Mouse (Mus musculus): ENCODE results near the gene Vps26a. TPM values are rescaled to one million over a fixed set of nuclear protein-coding genes. Genes with fewer than 3 reads are reported as not detected.

Vps26a gene
- 10 to 100 TPM; 39.3 to 71.1 (median 57.3) TPM for total RNA-seq (2018; cell fraction: chromatin; rRNA removed)
- 100 to 1,000 TPM; 161 to 207 (median 187) TPM for total RNA-seq (2018; cell fraction: cytosol; rRNA removed)
- total RNA-seq (2018; cell fraction: nucleus; rRNA removed), result 100 to 1,000 TPM in 11 of 26 experiments, 10 to 100 TPM in 15; 61.6 to 159 (median 95.3) TPM
- polyA plus RNA-seq (2018), result 167 to 346 TPM (median 178 TPM) in 3 replicates

DNA sequence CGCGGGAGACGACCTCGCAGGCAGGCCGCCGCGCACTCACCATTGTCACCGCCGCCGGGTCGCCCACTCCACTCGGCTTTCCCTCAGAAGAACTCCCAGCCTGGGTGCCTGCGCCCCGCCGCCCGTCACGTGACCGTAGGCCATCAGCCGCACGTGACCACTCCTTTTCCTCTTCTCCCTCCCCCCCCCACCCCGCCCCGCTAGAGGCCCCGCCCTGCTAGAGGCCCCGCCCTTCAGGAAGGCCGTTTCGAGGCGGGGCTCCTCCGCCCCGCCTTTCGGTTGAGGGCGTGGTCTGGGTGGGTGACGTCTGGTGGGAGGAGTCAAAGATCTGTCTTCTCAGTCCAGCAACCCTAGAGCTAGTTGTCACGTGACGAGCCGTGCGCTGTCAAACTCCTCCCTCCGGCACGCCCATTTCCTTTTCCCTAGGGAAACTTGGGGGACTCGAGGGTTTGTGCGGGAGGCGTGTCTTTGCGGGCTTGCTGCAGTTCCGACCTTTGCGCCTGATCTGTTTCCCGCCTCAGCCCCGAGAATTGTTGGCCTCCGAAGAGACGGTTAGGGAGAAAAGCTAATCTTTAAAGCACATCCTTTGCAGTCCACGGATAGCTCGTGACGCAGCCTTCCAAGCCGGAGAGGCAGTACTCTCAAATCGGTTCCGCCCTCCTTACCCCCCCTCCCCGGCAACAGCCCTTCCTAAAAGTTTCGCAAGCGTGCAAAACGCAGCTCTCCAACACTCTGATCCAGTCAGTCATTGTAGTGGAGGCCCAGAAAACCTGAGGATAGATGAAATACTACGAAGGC lies at the start of gene Vps26a:
TSS of gene Vps26a (minus strand) at position 188 of the 798 bp plus-strand sequence.
- Histone ChIP-seq H3K79me2 (ENCODE audit: inconsistent target) (peaks cover 44% of the 10 kb centered on the region), H3K4me3 (ENCODE audit: inconsistent target) (peak within 1 kb of the TSS; percentile 82), H3K36me3 (ENCODE audit: inconsistent target) (no peaks in the 10 kb centered on the region), H3K27ac (peak within 1 kb of the TSS; percentile 87)
- under 1% methylated on average over 38 of the region's 59 CpGs for WGBS (ENCODE audit: missing documents)

DNA sequence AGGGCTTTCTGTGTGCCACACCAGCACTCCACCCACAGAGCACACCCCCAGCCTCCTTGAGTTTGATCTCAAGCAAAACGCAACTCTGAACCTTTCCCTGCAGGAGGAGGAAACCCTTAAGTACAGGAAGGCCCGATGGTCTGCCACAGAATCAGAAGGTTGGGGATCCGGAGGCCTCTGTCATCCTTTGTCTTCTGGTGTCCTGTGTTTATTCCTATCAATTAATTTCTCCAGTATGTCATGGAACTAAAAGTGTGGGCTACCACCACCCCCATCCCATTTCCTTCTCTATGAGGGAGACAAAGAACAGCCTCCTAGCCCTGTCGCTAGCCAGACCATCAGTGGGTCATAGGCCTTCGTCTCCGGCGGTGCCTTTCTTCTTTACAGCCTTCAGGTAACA lies 47.9 kb upstream of the Vps26a start:
- 89% methylated on average over 6 of the region's 7 CpGs for WGBS (ENCODE audit: missing documents)
- no peak overlapping the region for H3K27ac ChIP-seq
- no peaks in the 10 kb centered on the region for H3K79me2 ChIP-seq (ENCODE audit: inconsistent target)
- H3K4me3 ChIP-seq (ENCODE audit: inconsistent target), result no peak overlapping the region
- H3K36me3 ChIP-seq (ENCODE audit: inconsistent target), result no peaks in the 10 kb centered on the region

DNA sequence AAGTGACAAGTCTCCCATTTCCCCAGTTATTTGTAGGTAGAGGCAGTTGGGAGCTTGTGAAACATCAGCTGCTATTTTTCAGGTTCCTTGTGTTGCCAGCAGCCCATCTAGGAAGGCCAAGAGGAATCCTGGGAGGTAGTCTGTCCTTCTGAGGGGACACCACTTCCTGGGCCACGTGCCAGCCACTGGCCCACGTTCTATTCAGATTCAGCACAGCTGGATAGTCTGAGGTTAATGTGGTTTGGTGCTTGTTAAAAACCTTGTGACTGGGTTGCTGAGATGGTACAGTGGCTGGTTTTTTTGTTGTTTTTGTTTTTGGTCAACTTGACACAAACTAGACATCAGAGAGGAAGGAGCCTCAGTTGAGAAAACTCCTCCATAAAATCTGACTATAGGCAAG lies 46.2 kb upstream of the Vps26a start:
- H3K79me2 ChIP-seq (ENCODE audit: inconsistent target), result no peaks in the 10 kb centered on the region
- H3K36me3 ChIP-seq (ENCODE audit: inconsistent target), result no peaks in the 10 kb centered on the region
- H3K4me3 ChIP-seq (ENCODE audit: inconsistent target), result no peak overlapping the region
- no peak overlapping the region for H3K27ac ChIP-seq
- 0% methylated on average over 2 of the region's 2 CpGs for WGBS (ENCODE audit: missing documents)

DNA sequence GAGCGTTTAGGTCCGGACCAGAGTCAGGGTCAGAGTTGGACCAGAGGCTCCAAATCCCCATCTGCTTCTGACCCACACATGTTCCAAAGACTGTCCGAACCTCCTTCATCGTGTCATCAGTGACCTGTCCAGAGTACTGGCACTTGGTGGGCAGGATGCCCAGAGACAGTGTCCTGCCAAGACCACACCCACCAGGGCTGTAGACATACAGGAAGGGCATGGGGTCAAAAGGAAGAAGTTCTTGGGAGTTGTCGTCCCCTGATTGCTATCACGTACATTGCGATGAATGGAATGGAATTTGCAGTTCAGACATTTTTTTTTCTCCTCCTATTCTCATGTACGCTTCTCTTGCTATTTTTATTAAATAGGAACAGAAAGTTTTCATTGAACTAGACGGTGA lies 43.6 kb upstream of the Vps26a start:
- no peaks in the 10 kb centered on the region for H3K36me3 ChIP-seq (ENCODE audit: inconsistent target)
- H3K27ac ChIP-seq, result no peak overlapping the region
- no peak overlapping the region for H3K4me3 ChIP-seq (ENCODE audit: inconsistent target)
- no peaks in the 10 kb centered on the region for H3K79me2 ChIP-seq (ENCODE audit: inconsistent target)
- WGBS (ENCODE audit: missing documents), result 46% methylated on average over 8 of the region's 9 CpGs

DNA sequence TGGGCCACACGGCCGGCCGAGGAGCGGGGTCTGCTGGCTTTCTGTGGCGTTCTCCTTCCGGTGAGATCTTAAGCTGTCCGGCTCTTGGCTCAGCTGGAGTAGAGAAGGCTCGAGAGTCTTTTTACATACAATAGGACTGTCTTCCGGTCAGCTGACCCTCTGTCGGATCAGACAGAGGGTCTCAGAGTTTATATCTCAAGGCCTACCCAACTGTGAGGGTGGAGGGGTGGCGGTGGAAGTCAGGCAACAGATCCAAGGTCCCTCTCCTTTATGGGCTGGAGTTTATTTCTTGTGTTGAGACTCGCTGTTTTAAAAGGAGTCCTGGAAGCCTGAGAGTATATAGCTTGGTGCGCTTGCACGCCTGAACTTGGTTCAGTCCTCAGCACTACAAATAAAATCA lies 40.7 kb upstream of the Vps26a start, which contains the start of gene Srgn:
TSS of gene Srgn (minus strand) at position 101 of the 400 bp plus-strand sequence.
- Histone ChIP-seq H3K4me3 (ENCODE audit: inconsistent target) (no peak within 1 kb of the TSS), H3K79me2 (ENCODE audit: inconsistent target) (no peaks in the 10 kb centered on the region), H3K27ac (no peak within 1 kb of the TSS), H3K36me3 (ENCODE audit: inconsistent target) (no peaks in the 10 kb centered on the region)
- 97% methylated on average over 12 of the region's 14 CpGs for WGBS (ENCODE audit: missing documents)

DNA sequence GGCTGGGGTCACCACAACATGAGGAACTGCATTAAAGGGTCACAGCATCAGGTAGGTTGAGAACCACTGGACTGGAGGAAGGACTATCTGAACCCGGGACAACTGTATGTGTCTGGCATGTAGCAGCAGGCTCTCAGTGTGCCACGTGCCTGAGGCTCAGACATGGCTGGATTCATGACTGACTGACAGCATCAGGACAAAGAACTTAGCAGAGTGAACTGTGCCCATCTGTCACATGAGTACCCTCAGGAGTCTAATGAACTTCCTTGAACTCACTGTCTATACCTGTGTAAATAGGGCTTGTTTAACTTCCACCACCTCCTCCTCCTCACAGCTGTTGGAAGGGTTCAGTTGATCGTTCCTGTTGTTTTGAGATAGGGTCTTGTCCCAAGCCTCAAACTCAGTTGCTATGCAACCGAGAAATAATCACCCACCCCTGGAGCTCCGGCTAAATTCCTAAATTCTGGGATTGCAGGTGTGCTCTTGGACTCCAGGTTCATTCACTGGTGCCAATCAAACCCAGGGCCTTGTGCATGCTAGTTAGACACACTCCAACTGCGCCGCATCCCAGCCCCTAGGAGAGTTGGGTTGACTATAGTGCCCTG lies 35.8 kb upstream of the Vps26a start:
- Histone ChIP-seq H3K4me3 (ENCODE audit: inconsistent target) (no peak overlapping the region), H3K36me3 (ENCODE audit: inconsistent target) (no peaks in the 10 kb centered on the region), H3K27ac (no peak overlapping the region), H3K79me2 (ENCODE audit: inconsistent target) (no peaks in the 10 kb centered on the region)
- 86% methylated on average over 5 of the region's 7 CpGs for WGBS (ENCODE audit: missing documents)

DNA sequence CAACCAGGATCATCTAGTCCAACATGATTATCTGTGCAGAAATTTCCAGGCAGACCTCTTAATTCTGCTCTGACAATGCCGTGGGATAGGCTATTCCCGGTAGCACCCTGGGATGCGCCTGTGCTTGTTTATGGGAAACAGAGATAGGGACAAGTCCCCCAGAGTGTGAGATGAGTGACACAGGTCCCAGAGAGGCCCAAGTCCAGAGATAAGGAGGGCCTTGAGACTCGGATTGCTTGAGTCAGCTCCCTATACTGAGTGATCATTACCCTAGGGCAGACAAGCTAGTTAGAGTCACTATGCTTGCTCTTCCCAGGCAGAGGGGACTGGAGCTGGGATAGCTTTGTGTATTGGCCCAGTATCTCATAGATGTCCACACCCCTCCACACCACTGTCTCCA lies 35.2 kb upstream of the Vps26a start:
- Histone ChIP-seq H3K4me3 (ENCODE audit: inconsistent target) (no peak overlapping the region), H3K27ac (no peak overlapping the region), H3K36me3 (ENCODE audit: inconsistent target) (no peaks in the 10 kb centered on the region), H3K79me2 (ENCODE audit: inconsistent target) (no peaks in the 10 kb centered on the region)
- 88% methylated on average over 4 of the region's 4 CpGs for WGBS (ENCODE audit: missing documents)

DNA sequence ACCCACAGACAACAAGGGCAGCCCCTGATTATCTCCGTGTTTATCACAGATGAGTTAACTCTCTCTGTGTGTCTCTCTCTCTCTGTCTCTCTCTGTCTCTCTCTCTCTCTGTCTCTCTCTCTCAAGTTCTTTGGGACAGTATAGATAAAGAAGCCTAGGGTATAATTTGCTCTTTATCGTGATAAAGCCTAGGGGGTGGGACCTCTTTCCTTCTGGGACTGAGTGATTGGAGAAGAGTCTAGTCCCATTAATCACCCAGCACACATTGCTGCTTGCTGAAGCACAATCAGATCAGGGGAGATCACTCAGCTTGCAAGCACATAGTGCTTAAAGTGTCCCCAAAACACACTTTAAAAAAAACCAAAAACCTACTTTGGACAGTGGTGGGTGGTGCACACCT lies 34.3 kb upstream of the Vps26a start:
- H3K4me3 ChIP-seq (ENCODE audit: inconsistent target), result no peak overlapping the region
- H3K79me2 ChIP-seq (ENCODE audit: inconsistent target), result no peaks in the 10 kb centered on the region
- H3K27ac ChIP-seq, result no peak overlapping the region
- H3K36me3 ChIP-seq (ENCODE audit: inconsistent target), result no peaks in the 10 kb centered on the region
- WGBS (ENCODE audit: missing documents), result 86% methylated on average over 2 of the region's 2 CpGs

DNA sequence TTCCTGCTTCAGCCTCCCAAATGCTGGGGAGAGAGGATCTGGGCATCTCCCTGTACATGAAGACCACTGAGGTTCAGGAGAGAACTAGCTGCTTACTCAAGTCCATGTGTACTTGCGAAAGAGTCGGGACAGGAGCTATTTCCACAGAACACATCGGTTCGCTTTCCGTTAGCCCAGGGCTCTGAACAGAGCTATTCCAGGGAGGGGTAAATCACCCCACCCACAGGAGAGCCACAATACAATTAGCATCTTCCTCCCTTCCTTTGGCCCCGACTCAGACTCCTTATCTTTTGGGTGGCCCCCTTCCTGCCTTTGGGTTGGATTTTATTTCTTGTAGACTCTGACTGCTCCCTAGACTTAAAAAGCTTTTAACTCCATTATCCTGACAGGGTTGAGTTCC lies 30.9 kb upstream of the Vps26a start:
- H3K27ac ChIP-seq, result no peak overlapping the region
- H3K36me3 ChIP-seq (ENCODE audit: inconsistent target), result no peaks in the 10 kb centered on the region
- WGBS (ENCODE audit: missing documents), result 46% methylated on average over 6 of the region's 6 CpGs
- no peaks in the 10 kb centered on the region for H3K79me2 ChIP-seq (ENCODE audit: inconsistent target)
- no peak overlapping the region for H3K4me3 ChIP-seq (ENCODE audit: inconsistent target)

DNA sequence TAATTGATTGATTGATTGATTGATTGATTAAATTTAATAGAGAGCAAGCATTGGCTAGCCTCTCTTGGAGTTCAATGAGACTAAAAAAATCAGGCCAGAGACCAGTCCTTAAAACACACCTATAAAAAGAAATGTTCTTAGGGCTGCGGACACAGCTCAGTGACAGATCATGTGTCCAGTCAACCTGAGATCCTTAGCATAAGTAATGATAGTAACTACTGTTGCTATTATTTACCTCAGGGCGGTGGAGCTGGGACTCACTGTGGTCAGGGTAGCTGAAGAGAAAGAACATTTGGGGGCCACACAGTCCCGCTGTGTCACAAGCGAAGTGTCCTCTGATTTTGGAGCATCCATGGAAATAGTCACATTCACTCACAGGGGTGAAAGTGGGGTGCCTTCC lies 26.2 kb upstream of the Vps26a start:
- Histone ChIP-seq H3K79me2 (ENCODE audit: inconsistent target) (no peaks in the 10 kb centered on the region), H3K27ac (no peak overlapping the region), H3K36me3 (ENCODE audit: inconsistent target) (no peaks in the 10 kb centered on the region), H3K4me3 (ENCODE audit: inconsistent target) (no peak overlapping the region)
- WGBS (ENCODE audit: missing documents), result 94% methylated on average over 4 of the region's 4 CpGs

DNA sequence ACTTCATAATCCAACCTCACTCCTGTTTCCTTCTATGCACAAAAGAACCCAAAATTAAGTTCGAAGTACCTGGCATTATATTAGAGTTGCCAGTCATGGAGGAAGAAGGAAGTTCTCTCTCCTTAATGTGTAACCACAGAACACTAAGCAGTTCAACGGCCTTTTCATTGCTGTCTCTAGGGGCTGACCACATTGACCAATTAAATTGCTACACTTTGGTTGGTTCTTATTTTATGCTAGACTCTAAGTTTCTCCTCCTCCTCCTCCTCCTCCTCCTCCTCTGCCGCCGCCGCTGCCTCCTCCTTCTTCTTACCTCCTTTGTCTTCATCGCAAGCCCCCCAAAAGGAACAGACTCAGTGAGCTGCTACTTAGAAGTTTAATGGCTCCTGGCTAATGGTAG lies 24.9 kb upstream of the Vps26a start:
- Histone ChIP-seq H3K79me2 (ENCODE audit: inconsistent target) (no peaks in the 10 kb centered on the region; the same call in 1 of the 2 replicates), H3K4me3 (ENCODE audit: inconsistent target) (no peak overlapping the region), H3K36me3 (ENCODE audit: inconsistent target) (no peaks in the 10 kb centered on the region), H3K27ac (no peak overlapping the region)
- 13% methylated on average over 6 of the region's 6 CpGs for WGBS (ENCODE audit: missing documents)

DNA sequence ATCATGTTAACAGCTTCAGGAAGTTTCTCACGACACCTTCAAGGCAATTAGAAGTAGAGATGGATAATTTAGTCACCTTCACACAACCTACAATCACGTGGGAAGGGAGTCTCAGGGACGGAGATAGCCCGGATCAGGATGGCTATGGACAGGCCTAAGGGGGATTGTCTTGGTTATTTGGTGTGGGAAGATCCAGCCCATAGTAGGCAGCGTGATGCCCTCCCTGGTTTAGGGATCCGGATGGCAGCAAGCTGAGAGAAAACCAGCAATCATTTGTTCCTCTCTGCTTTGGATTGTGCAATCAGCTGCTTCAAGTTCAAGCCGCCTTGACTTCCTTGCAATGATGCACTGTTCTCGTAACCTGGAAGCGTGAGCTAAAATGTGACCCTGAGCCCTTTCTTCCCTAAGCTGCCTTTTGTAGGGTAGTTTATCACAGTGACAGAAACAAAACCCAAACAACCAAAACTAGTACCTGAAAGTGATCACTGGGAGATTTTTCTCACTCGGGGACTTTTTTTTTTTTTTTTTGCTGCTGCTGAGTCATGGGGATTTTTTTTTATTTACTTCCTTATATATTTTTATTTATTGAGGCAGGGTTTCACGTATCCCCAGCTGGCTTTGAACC lies 22.5 kb upstream of the Vps26a start:
- Histone ChIP-seq H3K4me3 (ENCODE audit: inconsistent target) (no peak overlapping the region), H3K79me2 (ENCODE audit: inconsistent target) (peaks cover 14% of the 10 kb centered on the region; the same call in 1 of the 2 replicates), H3K36me3 (ENCODE audit: inconsistent target) (no peaks in the 10 kb centered on the region), H3K27ac (peak overlapping the region; percentile 72)
- 19% methylated on average over 11 of the region's 11 CpGs for WGBS (ENCODE audit: missing documents)

DNA sequence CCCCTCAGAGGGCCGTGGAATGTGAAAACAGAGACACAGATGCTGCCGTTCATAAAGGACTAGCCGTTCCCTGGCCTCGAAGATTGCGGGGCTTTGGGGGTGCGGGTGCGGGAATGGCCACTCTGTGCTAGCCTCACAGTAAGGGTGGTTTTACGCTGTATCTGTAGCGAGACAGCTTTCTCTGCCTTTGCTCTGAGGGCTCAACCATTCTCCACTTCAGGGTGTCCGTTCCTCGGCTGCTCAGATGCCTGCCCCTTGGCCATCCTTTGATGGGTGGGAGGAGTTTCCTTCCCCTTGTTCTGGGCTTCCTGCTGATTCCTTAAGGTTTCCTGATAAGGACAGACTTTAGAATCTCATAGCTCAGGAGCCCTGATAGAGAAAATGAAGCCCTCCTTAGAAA lies 21.9 kb upstream of the Vps26a start:
- peak overlapping the region; percentile 72 for H3K27ac ChIP-seq

DNA sequence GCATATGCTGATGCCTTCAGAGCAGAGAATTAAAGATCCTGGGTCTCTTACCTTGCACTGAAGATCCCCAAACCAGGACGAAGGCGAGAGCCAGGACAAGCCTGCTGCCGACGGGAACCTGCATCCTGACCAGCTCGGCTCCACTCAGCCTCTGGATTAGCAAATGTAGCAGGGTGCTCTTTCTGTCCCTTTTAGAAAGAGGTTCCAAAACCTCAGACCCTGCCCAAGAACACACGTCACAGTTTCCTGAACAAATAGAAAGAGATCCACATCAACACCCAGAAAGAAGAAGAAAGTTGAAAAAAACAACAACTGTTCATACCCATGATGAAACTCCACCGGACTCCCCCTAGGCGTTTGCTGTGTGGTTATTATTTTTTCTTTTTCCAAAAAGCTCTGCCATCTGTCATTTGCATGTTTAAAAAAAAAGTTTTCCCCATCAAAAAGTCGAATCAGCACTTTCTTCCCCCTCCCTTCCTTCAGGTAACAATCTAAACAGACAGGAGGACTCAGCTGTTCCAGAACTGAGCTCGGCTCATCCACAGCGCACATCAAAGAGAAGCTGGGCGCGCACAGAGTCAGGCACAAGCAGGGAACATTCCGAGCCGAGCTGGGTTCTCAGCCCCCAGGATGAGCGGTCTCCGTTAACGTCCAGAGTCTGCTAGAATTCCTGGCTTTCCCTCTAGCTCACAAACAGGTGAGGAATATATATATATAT lies 21.1 kb upstream of the Vps26a start:
- 2% methylated on average over 16 of the region's 18 CpGs for WGBS (ENCODE audit: missing documents)
- no peaks in the 10 kb centered on the region for H3K36me3 ChIP-seq (ENCODE audit: inconsistent target)
- H3K79me2 ChIP-seq (ENCODE audit: inconsistent target), result peaks cover 24% of the 10 kb centered on the region; the same call in 1 of the 2 replicates
- H3K4me3 ChIP-seq (ENCODE audit: inconsistent target), result peak overlapping the region; percentile 39
- H3K27ac ChIP-seq, result peak overlapping the region; percentile 72

More for the DNA sequence above, 21.9 kb upstream of the Vps26a start:
- 3% methylated on average over 11 of the region's 11 CpGs for WGBS (ENCODE audit: missing documents)
- peak overlapping the region; percentile 39 for H3K4me3 ChIP-seq (ENCODE audit: inconsistent target)
- peaks cover 17% of the 10 kb centered on the region; the same call in 1 of the 2 replicates for H3K79me2 ChIP-seq (ENCODE audit: inconsistent target)
- H3K36me3 ChIP-seq (ENCODE audit: inconsistent target), result no peaks in the 10 kb centered on the region
